Mouse (Mus musculus) megakaryocyte, adult 5-6 weeks (primary cell): Measurements from ENCODE around the gene Vmn2r34. TPM values are rescaled to one million over a fixed set of nuclear protein-coding genes. Genes with fewer than 3 reads are reported as not detected.
"Not testable (repeated sequence)": the region's sequence is repeated elsewhere in the genome, so short reads cannot be mapped to it uniquely, and the experiment has no call there.

Source experiments
- ATAC-seq: 2 replicates; pipeline ENCODE4 v1.8.0; 2016; ENCODE audit warnings: mild to moderate bottlenecking, inconsistent platforms; ENCODE audit not compliant: poor library complexity, severe bottlenecking
- total RNA-seq, 2 experiments: library from RNA; stranded (forward) in 1 of 2; stranded (reverse) in 1 of 2; fragments of 153-499, 151-499 nt in 1 of 2; fragments of 221-1000, 200-1000 nt in 1 of 2; gene quantifications; 2 replicates each; pipeline versions ENCODE4 v1.2.3 to v1.2.4; 2015 to 2017

The Vmn2r34 gene
- total RNA-seq (2015) (not detected in 2 replicates), total RNA-seq (2017) (not detected in 2 replicates)

GRCm38 (mm10) chr7:7689413-7689812 lies at the start of gene Vmn2r34:
Vmn2r34 (minus strand) TSS chr7:7689513.
- not testable (repeated sequence) for ATAC-seq

GRCm38 (mm10) chr7:7674032-7674431 lies 15.3 kb downstream of the Vmn2r34 start:
- ATAC-seq: not testable (repeated sequence)

Other genes starting within 250 kb of the Vmn2r34 start
- gene Vmn2r32, start 209.5 kb downstream of the Vmn2r34 start, total RNA-seq (2015): not detected in 2 replicates
- gene Vmn2r32, start 209.5 kb downstream of the Vmn2r34 start, total RNA-seq (2017): not detected in 2 replicates
- not detected in 2 replicates for gene Vmn2r33, start 122.7 kb downstream of the Vmn2r34 start, total RNA-seq (2015)
- gene Vmn2r33, start 122.7 kb downstream of the Vmn2r34 start, total RNA-seq (2017): not detected in 2 replicates
- gene Vmn2r35, start 130.4 kb upstream of the Vmn2r34 start, total RNA-seq (2015): not detected in 2 replicates
- gene Vmn2r35, start 130.4 kb upstream of the Vmn2r34 start, total RNA-seq (2017): not detected in 2 replicates
- gene Vmn2r36, start 213.0 kb upstream of the Vmn2r34 start, total RNA-seq (2015): not detected in 2 replicates
- not detected in 2 replicates for gene Vmn2r36, start 213.0 kb upstream of the Vmn2r34 start, total RNA-seq (2017)